Mouse (Mus musculus): ENCODE measurements around the gene Pdzd7. TPM values are rescaled to one million over a fixed set of nuclear protein-coding genes. Genes with fewer than 3 reads are reported as not detected.
A peak's percentile ranks its signal among the peaks of the same experiment; 100 is the strongest.
"Not testable (repeated sequence)": the region's sequence is repeated elsewhere in the genome, so short reads cannot be mapped to it uniquely, and the experiment has no call there.

Gene Pdzd7
- total RNA-seq, 2 experiments from 2014 or later, result 0.19 TPM; not detected in 1

- peak; percentile 42 to 55 for DNase-seq
These were observed 18.2 kb upstream of the Pdzd7 start for GRCm38 (mm10) chr19:45063565-45064292.

GRCm38 (mm10) chr19:45058841-45059240 lies 13.3 kb upstream of the Pdzd7 start:
- no peak for DNase-seq
- intact Hi-C loops (cut with DNase I), result no loop called here

More at GRCm38 (mm10) chr19:45063565-45064292, 18.2 kb upstream of the Pdzd7 start:
- intact Hi-C loops (cut with DNase I), result no loop called here

DNA sequence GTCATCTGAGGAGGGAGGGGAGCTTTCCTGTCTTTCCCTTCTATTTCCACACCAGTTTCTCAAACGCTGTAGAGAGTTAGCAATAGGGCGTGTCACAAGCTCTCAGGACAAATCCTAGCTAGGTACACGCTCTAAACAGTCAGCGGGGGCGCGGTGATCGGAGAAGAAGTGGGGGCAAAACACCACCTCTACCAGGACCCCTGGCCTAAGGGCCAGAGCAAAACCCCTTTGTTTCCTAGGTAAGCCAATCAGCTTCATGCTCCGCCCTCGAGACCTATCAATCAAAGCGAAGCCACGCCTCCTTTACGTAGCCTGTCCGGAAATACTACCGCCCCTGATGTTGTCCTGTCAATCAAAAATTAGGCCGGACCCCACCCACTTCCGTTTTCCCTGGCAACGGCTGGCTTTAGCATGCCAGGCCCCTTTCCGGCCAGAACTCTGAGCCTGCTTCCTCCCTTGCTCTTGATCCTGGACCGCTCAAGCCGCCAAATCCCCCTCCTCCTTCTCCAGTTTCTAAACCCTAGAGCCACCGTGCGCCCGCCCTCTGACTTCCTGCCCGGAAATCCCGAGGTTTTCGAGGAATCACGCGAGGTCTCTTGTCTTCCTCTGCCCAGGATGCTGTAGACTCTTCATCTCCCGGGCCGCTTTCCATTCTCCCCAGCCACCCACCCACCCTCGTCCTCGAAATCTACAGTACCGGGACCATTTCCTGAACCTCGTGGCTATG lies 12.8 kb upstream of the Pdzd7 start:
- intact Hi-C loops (cut with DNase I), result no loop called here

GRCm38 (mm10) chr19:45057724-45058112 lies 12.2 kb upstream of the Pdzd7 start:
- peak in 1 of 2 experiments; percentile 29 for DNase-seq
- intact Hi-C loops (cut with DNase I), result no loop called here

More for the DNA sequence above, 12.8 kb upstream of the Pdzd7 start:
- DNase-seq, result peak; percentile 90 to 95

GRCm38 (mm10) chr19:45056908-45057698 lies 11.6 kb upstream of the Pdzd7 start:
- peak in 1 of 2 experiments; percentile 12 for DNase-seq
- intact Hi-C loops (cut with DNase I), result loop anchor here (1.0 kb wide), 1 partner anchor 24 kb away; no protein-coding TSS in a partner anchor

- DNase-seq, result peak in 1 of 2 experiments; percentile 34
- intact Hi-C loops (cut with DNase I), result loop anchor here (1.0 kb wide), 1 partner anchor 25 kb away; no protein-coding TSS in a partner anchor
These were observed 10.8 kb upstream of the Pdzd7 start for GRCm38 (mm10) chr19:45056364-45056763.

GRCm38 (mm10) chr19:45054892-45055690 lies 9.6 kb upstream of the Pdzd7 start:
- DNase-seq, result no peak
- intact Hi-C loops (cut with DNase I), result no loop called here

DNA sequence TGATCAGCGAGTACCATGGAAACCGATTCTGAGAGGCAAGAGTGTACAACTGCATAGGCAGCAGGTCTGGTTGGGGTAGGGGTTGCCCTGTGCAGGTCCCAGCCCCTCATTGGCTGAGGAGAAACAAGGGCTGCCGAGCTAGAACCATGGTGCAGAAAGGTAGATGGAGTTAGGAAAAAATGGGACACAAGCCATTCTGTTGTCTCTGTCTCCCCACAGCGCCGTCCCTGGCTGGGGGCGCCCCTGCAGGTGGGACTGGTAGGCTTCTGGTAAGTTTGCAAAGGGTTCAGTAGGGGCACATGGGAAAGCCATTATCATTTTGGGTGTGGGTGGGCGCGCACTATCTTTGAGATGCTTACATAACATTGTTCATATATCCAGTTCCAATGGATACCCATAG lies 7.9 kb upstream of the Pdzd7 start:
- intact Hi-C loops (cut with DNase I), result no loop called here
- DNase-seq, result no peak

- no peak for DNase-seq
- intact Hi-C loops (cut with DNase I), result no loop called here
These were observed 4.0 kb upstream of the Pdzd7 start for GRCm38 (mm10) chr19:45049523-45049922.

DNA sequence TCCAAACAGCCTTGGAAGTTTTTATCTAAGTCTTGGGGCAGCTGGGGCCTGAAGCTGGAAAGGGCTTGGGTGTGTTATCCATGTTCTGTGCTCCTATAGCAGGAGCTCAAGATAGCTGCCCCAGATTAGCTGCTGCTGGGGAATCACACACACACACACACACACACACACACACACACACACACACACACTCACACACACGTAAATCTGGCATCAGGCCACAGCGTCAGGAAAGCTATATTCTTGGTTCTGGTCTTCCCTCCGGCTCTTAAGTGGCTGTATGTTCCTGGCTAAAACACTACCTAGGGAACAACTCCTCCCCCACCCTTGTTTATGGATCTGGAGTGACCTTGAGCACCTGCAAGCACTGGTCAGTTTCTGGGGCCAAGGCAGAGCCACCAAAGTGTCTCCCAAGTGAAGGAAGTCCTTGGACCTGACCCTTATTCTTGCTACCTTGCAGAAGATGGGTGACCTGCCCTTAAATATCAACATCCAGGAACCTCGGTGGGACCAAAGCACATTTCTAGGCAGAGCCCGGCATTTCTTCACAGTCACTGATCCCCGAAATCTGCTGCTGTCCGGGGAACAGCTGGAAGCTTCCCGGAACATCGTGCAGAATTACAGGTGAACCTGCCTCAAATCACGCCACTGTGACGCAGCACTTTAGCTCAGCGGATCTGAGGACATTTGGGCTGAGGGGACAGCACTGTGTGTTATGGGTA lies 3.3 kb upstream of the Pdzd7 start:
- no peak for DNase-seq
- intact Hi-C loops (cut with DNase I), result no loop called here

DNA sequence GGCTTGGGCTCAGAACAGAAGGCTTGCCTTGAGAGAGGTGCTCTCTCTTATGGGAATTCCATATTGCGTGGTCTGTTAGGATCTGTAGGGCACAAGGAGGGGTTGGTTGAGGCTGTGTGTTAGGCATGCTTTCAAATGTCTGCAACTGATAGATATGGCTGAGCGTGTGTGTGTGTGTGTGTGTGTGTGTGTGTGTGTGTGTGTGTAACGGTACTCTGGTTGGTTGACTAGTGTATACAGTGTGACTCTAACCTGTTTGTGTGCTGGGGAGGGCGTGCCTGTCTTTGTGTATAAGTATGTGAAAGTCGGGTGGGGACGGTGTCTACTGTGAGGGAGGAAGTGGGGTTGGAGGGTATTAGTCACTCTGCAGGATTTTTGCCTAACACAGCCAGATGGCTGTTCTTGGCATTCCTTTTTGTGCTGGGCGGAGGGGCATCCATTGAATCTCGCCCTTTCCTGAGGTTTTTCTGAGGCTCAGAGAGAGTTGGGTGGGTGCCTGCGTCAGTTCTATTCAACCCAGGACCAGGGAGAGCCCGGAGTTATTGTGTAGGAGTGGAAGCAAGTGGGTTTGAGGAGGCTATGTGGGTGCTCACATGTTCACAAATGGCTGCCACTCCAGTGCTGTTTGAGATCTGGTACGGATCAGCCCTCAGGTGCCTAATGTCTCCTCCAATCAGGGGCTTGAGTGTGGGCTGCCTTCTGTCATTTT lies 2.6 kb upstream of the Pdzd7 start:
- peak; percentile 51 to 53 for DNase-seq
- intact Hi-C loops (cut with DNase I), result no loop called here

- peak; percentile 94 to 97 for DNase-seq
- intact Hi-C loops (cut with DNase I), result no loop called here
These were observed 2.0 kb upstream of the Pdzd7 start, which contains the start of gene Sfxn3 for GRCm38 (mm10) chr19:45047417-45047934. Sfxn3 (plus strand) TSS chr19:45047503.

- intact Hi-C loops (cut with DNase I), result no loop called here
- DNase-seq, result peak; percentile 78 to 79
These were observed 1.2 kb upstream of the Pdzd7 start for GRCm38 (mm10) chr19:45046523-45047321.

GRCm38 (mm10) chr19:45045236-45045635 lies 281 bp downstream of the Pdzd7 start:
- no peak for DNase-seq
- intact Hi-C loops (cut with DNase I), result no loop called here

DNA sequence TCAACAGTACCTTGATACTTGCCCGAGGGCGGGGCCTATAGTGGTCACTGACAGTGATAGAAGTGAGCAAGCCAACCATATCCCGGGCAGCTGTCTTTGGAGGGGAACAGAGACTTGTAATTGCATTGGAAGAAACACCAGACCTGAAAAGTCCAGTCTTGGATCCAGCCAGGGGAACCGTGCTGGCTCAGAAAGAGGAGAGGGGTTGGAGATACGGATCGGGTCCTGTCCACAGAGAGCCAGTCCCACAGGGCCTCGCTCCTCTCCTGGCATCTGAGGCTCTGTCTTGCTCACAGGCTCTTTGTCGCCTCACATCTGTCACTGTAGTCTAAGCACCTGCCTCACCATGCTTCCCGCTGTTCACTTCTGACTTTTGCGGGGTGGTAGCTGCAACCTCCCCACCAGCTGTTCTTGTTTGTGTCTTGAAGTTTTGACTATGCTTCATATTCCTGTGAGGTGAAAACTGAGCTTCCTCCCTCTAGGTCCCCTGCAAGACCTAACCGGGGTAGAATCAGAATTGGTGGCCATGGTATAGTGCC lies 1.1 kb downstream of the Pdzd7 start:
- DNase-seq, result no peak
- intact Hi-C loops (cut with DNase I), result no loop called here

DNA sequence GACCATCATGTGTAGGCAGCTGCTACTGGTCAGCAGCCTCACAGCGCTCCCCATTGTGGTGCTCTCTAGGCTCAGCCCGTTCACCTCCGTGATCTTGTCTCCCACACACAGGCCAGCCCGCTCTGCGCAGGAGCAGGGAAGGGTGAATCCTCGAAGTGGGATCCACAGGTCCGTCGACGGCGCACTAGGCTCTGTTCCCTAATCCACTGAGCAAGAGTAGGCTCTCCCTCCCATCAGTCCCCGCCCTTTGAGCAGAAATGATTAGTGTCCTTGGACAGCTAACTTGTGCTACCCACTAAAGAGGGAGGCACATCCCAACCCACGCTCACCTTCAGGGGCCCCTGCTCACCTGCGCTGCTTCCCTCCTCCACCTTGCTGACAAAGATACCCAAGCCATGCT lies 5.3 kb downstream of the Pdzd7 start:
- intact Hi-C loops (cut with DNase I), result no loop called here

DNA sequence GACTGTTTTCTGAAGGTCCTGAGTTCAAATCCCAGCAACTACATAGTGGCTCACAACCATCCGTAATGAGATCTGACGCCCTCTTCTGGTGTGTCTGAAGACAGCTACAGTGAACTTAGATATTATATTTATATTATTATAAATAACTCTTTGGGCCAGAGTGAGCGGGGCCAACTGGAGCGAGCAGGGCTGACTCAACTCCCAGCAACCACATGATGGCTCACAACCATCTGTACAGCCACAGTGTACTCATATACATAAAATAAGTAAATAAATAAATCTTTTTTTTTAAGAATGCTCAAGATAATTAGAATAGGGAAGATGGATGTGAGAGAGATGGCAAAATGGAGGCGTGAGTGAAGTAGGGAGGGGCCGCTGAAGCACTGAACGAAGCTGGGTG lies 7.3 kb downstream of the Pdzd7 start:
- intact Hi-C loops (cut with DNase I), result not testable (repeated sequence)

More for the DNA sequence above, 5.3 kb downstream of the Pdzd7 start:
- DNase-seq, result no peak

More for the DNA sequence above, 7.3 kb downstream of the Pdzd7 start:
- DNase-seq, result not testable (repeated sequence)
